Mouse (Mus musculus): ENCODE results near the gene Rhou. TPM values are rescaled to one million over a fixed set of nuclear protein-coding genes. Genes with fewer than 3 reads are reported as not detected.
"Not testable (repeated sequence)": the region's sequence is repeated elsewhere in the genome, so short reads cannot be mapped to it uniquely, and the experiment has no call there.

The Rhou gene
- 8.6 and 10.4 TPM in 2 replicates for polyA plus RNA-seq (2015; fragmentation: Nextera tagmentation; extraction: Ambion mirVana)

GRCm38 (mm10) chr8:123653308-123653993 lies at the start of gene Rhou:
Gene Rhou, plus strand, starts transcription at chr8:123653929.
- Histone ChIP-seq H3K4me2 (replicated peaks) (peak within 1 kb of the TSS; percentile 67), H3K27me3 (no peaks in the 10 kb centered on the region), H3K27ac (replicated peaks) (peak within 1 kb of the TSS; percentile 89), H3K4me3 (peak within 1 kb of the TSS; percentile 96), H3K9ac (replicated peaks) (peak within 1 kb of the TSS; percentile 92), H3K36me3 (peaks cover 8% of the 10 kb centered on the region), H3K9me3 (no peaks in the 10 kb centered on the region), H3K4me1 (peaks cover 17% of the 10 kb centered on the region)
- under 1% methylated on average over 40 of the region's 58 CpGs for WGBS
- ATAC-seq (replicated peaks), result peak; percentile 93

DNA sequence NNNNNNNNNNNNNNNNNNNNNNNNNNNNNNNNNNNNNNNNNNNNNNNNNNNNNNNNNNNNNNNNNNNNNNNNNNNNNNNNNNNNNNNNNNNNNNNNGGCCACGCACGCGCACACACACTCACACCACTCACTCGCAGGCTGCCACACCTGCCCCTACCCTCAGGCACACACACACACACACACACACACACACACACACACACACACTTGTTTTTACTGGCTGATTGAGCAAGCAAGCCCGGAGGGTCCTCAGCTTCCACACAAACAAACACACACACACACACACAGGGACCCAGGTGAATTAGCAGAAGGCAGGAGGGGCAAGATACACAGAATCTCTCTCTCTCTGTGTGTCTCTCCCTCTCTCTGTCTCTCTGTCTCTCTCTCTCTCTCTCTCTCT lies 41.1 kb upstream of the Rhou start:
- WGBS, result no CpG with 5 or more reads among the region's 5 CpGs
- H3K27me3 ChIP-seq; ATAC-seq (replicated peaks); H3K4me3 ChIP-seq; H3K4me1 ChIP-seq; H3K36me3 ChIP-seq; H3K27ac ChIP-seq (replicated peaks); H3K4me2 ChIP-seq (replicated peaks); H3K9ac ChIP-seq (replicated peaks); H3K9me3 ChIP-seq: not testable (repeated sequence)

DNA sequence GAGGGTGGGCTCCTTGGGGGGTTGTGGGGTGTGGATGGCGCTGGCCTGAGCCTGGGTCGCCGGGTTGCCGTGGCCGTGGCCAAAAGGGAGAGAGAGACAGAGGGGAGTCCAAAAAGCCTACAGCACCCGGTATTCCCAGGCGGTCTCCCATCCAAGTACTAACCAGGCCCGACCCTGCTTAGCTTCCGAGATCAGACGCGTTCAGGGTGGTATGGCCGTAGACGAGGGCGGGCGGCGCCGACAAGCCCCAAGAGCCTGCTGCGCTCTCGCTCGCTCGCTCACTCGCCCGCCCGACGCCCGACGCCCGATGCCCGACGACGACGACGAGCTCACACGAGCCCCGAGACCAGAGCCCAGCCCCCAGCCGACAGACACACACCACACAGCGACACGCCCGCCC lies 30.2 kb upstream of the Rhou start:
- not testable (repeated sequence) for H3K27ac ChIP-seq (replicated peaks); H3K4me2 ChIP-seq (replicated peaks); H3K36me3 ChIP-seq; ATAC-seq (replicated peaks); H3K4me3 ChIP-seq; H3K9me3 ChIP-seq; H3K9ac ChIP-seq (replicated peaks); H3K4me1 ChIP-seq
- H3K27me3 ChIP-seq, result peaks cover 25% of the 10 kb centered on the region; the same call in 1 of the 2 replicates
- no CpG with 5 or more reads among the region's 39 CpGs for WGBS

- no peaks in the 10 kb centered on the region for H3K9me3 ChIP-seq
- no peak overlapping the region for H3K27ac ChIP-seq (replicated peaks)
- WGBS, result 63% methylated on average over 5 of the region's 5 CpGs
- peaks cover 9% of the 10 kb centered on the region for H3K4me1 ChIP-seq
- H3K4me3 ChIP-seq, result no peak overlapping the region
- H3K36me3 ChIP-seq, result no peaks in the 10 kb centered on the region
- H3K9ac ChIP-seq (replicated peaks), result no peak overlapping the region
- no peak overlapping the region for H3K4me2 ChIP-seq (replicated peaks)
- H3K27me3 ChIP-seq, result peaks cover 25% of the 10 kb centered on the region
- no peak for ATAC-seq (replicated peaks)
These were observed 29.5 kb upstream of the Rhou start for GRCm38 (mm10) chr8:123624274-123624673.

GRCm38 (mm10) chr8:123624702-123625101 lies 29.0 kb upstream of the Rhou start:
- Histone ChIP-seq H3K4me1 (peaks cover 10% of the 10 kb centered on the region), H3K9me3 (no peaks in the 10 kb centered on the region), H3K4me2 (replicated peaks) (no peak overlapping the region), H3K27me3 (peaks cover 29% of the 10 kb centered on the region), H3K4me3 (no peak overlapping the region), H3K27ac (replicated peaks) (no peak overlapping the region), H3K36me3 (no peaks in the 10 kb centered on the region), H3K9ac (replicated peaks) (no peak overlapping the region)
- no peak for ATAC-seq (replicated peaks)
- WGBS, result 35% methylated on average over 1 of the region's 1 CpGs

GRCm38 (mm10) chr8:123625717-123626116 lies 28.0 kb upstream of the Rhou start:
- H3K9ac ChIP-seq (replicated peaks), result no peak overlapping the region
- no peak for ATAC-seq (replicated peaks)
- no peaks in the 10 kb centered on the region for H3K9me3 ChIP-seq
- no peak overlapping the region for H3K4me3 ChIP-seq
- WGBS, result 24% methylated on average over 2 of the region's 2 CpGs
- H3K4me1 ChIP-seq, result peaks cover 10% of the 10 kb centered on the region
- H3K4me2 ChIP-seq (replicated peaks), result no peak overlapping the region
- no peaks in the 10 kb centered on the region for H3K36me3 ChIP-seq
- H3K27me3 ChIP-seq, result peaks cover 29% of the 10 kb centered on the region
- no peak overlapping the region for H3K27ac ChIP-seq (replicated peaks)

DNA sequence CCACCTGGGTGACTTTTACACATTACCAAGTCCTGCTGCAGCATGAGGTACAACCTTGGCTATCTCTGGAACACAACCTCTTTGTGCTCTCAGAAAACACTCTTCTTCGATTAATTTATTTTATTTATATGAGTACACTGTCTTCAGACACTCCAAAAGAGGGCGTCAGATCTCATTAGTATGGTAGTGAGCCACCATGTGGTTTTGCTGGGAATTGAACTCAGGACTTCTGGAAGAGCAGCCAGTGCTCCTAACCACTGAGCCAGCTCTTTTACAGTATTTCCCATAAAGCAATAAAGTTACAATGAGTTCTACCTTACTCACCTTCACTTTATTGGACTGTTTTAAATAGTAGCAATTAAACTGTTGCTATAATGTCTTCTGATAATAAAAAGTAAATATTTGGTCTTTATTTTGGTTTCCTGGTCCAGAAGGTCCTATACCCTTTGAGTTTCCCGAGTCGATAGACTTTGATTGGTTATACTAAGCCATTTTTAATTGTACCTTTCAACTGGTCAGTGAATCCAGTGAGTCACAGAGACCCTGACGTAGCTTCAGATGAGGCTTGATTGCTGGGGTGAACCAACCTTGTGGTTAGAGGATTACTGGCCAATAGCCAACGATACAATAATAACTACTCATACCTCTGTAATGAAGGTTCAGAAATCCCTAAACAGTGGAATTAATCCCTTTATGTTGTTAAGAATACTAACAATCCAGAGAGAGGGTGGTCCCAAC lies 26.1 kb upstream of the Rhou start:
- WGBS, result 57% methylated on average over 6 of the region's 6 CpGs
- no peak overlapping the region for H3K27ac ChIP-seq (replicated peaks)
- H3K4me2 ChIP-seq (replicated peaks), result no peak overlapping the region
- H3K27me3 ChIP-seq, result peaks cover 29% of the 10 kb centered on the region
- no peak; the same call in 1 of the 2 replicates for ATAC-seq (replicated peaks)
- no peak overlapping the region for H3K9ac ChIP-seq (replicated peaks)
- peaks cover 10% of the 10 kb centered on the region for H3K4me1 ChIP-seq
- H3K4me3 ChIP-seq, result no peak overlapping the region
- no peaks in the 10 kb centered on the region for H3K9me3 ChIP-seq
- H3K36me3 ChIP-seq, result no peaks in the 10 kb centered on the region

DNA sequence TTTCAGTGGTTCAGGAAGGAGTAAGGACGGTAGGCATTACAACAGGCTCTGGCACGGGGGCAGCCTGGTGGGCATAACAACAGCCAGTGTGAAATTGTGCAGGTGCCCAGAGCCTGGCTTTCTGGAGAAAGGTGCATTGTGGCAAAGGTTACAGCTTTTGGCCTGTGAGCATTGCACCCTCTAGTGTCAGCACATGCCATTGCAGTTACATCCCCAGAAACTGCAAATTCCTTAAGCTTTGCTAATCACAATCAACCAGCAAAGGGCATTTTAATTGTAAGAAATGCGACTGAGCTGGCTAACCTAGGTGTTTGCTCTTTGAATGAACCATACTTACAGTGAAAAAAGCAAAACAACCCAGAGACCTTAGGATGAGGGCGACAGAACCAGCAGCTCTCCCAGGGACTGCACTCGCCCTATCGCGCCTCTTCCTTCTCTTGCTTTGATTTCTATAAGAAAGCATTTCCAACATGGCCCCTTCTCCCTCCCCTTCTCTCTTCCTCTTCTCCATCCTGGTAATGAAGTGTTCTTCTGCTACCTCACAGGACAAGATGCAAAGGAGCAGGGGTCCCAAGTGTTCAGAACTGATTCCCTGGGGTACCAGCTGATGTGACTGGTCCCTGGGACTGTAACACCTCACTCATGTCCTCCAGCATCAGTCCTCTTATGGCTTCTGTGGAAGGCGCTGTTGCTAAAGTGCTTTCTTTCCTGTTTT lies 25.3 kb upstream of the Rhou start:
- H3K9me3 ChIP-seq, result no peaks in the 10 kb centered on the region
- peaks cover 29% of the 10 kb centered on the region for H3K27me3 ChIP-seq
- H3K36me3 ChIP-seq, result no peaks in the 10 kb centered on the region
- no peak; the same call in none of the 2 replicates for ATAC-seq (replicated peaks)
- peak overlapping the region; percentile 37 for H3K4me3 ChIP-seq
- H3K4me2 ChIP-seq (replicated peaks), result peak overlapping the region; percentile 46
- peak overlapping the region; percentile 22; the same call in 1 of the 2 replicates for H3K9ac ChIP-seq (replicated peaks)
- under 1% methylated on average over 8 of the region's 8 CpGs for WGBS
- H3K4me1 ChIP-seq, result peaks cover 10% of the 10 kb centered on the region
- no peak overlapping the region for H3K27ac ChIP-seq (replicated peaks)

DNA sequence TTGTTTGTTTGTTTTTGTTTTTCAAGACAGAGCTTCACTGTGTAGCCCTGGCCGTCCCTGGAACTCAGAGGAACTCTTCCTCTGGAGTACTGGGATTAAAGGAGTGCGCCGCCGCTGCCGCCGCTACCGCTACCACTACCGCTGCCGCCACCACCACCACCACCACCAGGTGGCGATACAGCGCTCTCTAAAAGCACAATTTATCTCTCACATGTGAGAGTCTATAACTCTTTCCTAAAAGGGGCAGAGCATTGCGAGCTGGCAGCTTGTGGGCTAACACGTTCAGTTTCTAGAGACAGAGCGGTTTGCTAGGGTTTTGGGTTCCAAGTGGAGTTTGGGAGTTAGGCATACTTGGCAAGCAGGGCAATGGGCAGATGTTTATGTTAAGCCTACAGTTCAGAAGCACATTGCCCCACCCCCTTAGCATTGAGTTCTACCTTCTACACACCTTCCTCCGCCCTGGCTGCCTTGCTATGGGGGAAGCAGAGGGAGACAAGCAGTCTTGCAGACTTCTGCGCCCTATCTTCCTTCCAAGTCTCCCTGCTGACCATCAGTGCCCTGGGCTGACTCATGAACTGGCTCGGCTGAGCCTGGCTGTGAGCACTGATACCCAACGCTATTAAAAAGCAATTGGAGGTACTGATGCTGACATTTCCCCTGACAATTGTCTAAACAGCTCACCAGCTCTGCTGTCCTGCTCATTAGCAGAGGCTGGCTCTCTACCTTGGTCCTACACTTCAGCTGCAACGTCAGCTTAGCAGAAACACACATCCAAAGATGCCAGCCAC lies 24.6 kb upstream of the Rhou start:
- Histone ChIP-seq H3K9ac (replicated peaks) (peak overlapping the region; percentile 22; the same call in 1 of the 2 replicates), H3K9me3 (no peaks in the 10 kb centered on the region), H3K36me3 (no peaks in the 10 kb centered on the region), H3K27ac (replicated peaks) (no peak overlapping the region), H3K4me2 (replicated peaks) (peak overlapping the region; percentile 46), H3K4me1 (peaks cover 10% of the 10 kb centered on the region), H3K4me3 (peak overlapping the region; percentile 37), H3K27me3 (peaks cover 28% of the 10 kb centered on the region)
- 11% methylated on average over 19 of the region's 19 CpGs for WGBS
- no peak; the same call in 1 of the 2 replicates for ATAC-seq (replicated peaks)

GRCm38 (mm10) chr8:123630058-123630457 lies 23.7 kb upstream of the Rhou start:
- Histone ChIP-seq H3K4me1 (peaks cover 10% of the 10 kb centered on the region), H3K4me2 (replicated peaks) (peak overlapping the region; percentile 41), H3K27ac (replicated peaks) (no peak overlapping the region), H3K27me3 (peaks cover 20% of the 10 kb centered on the region), H3K36me3 (no peaks in the 10 kb centered on the region), H3K9ac (replicated peaks) (no peak overlapping the region), H3K9me3 (no peaks in the 10 kb centered on the region), H3K4me3 (no peak overlapping the region)
- no peak for ATAC-seq (replicated peaks)
- 49% methylated on average over 10 of the region's 10 CpGs for WGBS

DNA sequence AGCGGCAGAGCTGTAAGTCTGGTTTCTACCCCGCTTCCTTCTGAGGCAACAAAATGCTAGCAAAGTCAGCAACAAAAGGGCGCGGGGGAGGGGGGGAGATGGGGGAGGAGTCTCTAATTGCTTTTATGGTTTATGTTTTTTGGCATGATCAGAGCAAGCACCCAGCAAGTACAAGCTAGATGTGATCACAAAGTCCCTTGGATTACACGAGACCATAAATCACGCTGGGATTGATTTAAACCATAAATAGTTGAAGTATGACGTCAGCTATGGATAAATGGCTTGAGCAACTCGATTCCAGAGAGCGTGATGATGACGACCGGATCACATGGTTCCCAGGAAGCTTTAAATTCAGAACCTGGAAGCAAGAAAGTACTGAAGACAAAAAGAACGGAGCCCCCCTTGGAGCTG lies 22.9 kb upstream of the Rhou start:
- Histone ChIP-seq H3K9ac (replicated peaks) (no peak overlapping the region), H3K27ac (replicated peaks) (no peak overlapping the region), H3K4me1 (peaks cover 10% of the 10 kb centered on the region), H3K4me2 (replicated peaks) (peak overlapping the region; percentile 41), H3K9me3 (no peaks in the 10 kb centered on the region), H3K36me3 (no peaks in the 10 kb centered on the region), H3K27me3 (peaks cover 12% of the 10 kb centered on the region), H3K4me3 (peak overlapping the region; percentile 28)
- ATAC-seq (replicated peaks), result no peak
- 35% methylated on average over 12 of the region's 12 CpGs for WGBS
